Mouse (Mus musculus): ENCODE measurements around the gene Nr1i3. TPM values are rescaled to one million over a fixed set of nuclear protein-coding genes. Genes with fewer than 3 reads are reported as not detected.

Gene Nr1i3
- polyA plus RNA-seq, 1 experiment from 2014 or later, result 0.11 TPM

DNA sequence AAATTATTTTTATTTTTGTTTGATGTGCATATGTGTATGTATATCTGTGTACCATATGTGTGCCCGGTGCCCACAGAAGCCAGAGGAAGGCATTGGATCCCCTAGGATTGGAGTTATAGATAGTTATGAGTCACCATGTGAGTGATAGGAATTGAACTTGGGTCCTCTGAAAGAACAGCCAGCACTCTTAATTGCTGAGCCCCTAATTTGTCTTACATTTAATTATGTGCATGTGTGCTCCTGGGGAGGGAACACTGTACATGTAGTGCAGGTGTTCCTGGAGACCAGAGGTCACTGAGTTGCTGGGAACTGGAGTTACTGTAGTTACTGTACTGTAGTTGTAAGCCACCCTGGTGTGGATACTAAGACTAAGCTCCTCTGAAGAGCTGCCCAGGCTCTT, 13.0 kb upstream of the Nr1i3 start:
- Histone ChIP-seq H3K36me3 (no peaks in the 10 kb centered on the region), H3K27ac (replicated peaks) (no peak overlapping the region), H3K4me1 (peaks cover 6% of the 10 kb centered on the region), H3K4me3 (no peak overlapping the region), H3K27me3 (peaks cover 17% of the 10 kb centered on the region), H3K9me3 (no peaks in the 10 kb centered on the region), H3K4me2 (replicated peaks) (no peak overlapping the region), H3K9ac (replicated peaks) (no peak overlapping the region)
- WGBS, result 94% methylated on average over 1 of the region's 1 CpGs
- ATAC-seq (ENCODE audit: low FRiP score, low read depth), result no peak

DNA sequence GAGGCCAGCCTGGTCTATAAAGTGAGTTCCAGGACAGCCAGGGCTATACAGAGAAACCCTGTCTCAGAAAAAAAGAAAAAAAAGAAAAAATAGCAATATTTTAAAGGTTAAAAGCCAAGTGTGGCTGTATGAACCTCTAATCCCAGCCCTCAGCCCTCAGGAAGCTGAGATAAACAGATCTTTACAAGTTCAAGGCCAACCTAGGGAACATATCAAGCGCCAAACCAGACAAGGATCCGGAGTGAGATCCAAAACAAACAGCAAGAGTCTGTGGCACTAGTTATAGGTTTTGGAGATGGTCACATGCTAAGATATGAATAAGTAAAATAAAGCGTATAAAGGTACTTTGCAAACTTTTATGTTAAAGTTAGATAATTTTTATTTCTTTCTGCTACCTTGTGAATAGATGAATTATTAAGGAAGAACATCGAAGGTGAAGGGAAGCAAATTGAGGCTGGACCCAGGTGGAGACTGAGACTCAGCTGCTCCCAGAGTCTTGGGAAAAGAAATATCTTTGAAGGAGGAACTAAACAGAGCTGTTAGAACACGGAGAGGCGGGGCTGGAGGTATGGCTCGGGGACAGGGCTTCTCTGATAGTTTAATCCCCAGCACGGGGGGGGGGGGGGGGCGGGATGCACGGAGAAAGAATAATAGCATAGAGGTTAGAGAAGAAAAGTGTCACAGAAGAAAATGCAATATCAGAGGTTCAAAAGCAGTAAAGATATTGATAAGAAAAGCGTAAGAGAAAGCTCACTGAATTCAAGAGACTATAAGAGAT, 10.1 kb upstream of the Nr1i3 start:
- H3K4me1 ChIP-seq, result no peaks in the 10 kb centered on the region
- H3K4me2 ChIP-seq (replicated peaks), result no peak overlapping the region
- H3K9me3 ChIP-seq, result no peaks in the 10 kb centered on the region
- H3K27ac ChIP-seq (replicated peaks), result no peak overlapping the region
- WGBS, result 57% methylated on average over 9 of the region's 11 CpGs
- H3K36me3 ChIP-seq, result no peaks in the 10 kb centered on the region
- peaks cover 4% of the 10 kb centered on the region; the same call in 1 of the 2 replicates for H3K27me3 ChIP-seq
- H3K4me3 ChIP-seq, result no peak overlapping the region
- ATAC-seq (ENCODE audit: low FRiP score, low read depth), result no peak
- H3K9ac ChIP-seq (replicated peaks), result no peak overlapping the region

GRCm38 (mm10) chr1:171204249-171204644, 9.5 kb upstream of the Nr1i3 start:
- 74% methylated on average over 7 of the region's 7 CpGs for WGBS
- Histone ChIP-seq H3K4me1 (no peaks in the 10 kb centered on the region), H3K4me3 (no peak overlapping the region), H3K27ac (replicated peaks) (no peak overlapping the region), H3K4me2 (replicated peaks) (no peak overlapping the region), H3K9me3 (no peaks in the 10 kb centered on the region), H3K9ac (replicated peaks) (no peak overlapping the region), H3K27me3 (no peaks in the 10 kb centered on the region; the same call in 1 of the 2 replicates), H3K36me3 (no peaks in the 10 kb centered on the region)
- ATAC-seq (ENCODE audit: low FRiP score, low read depth), result no peak

GRCm38 (mm10) chr1:171205704-171206493, 7.9 kb upstream of the Nr1i3 start:
- Histone ChIP-seq H3K36me3 (no peaks in the 10 kb centered on the region), H3K4me2 (replicated peaks) (no peak overlapping the region), H3K9ac (replicated peaks) (no peak overlapping the region), H3K4me1 (no peaks in the 10 kb centered on the region), H3K27ac (replicated peaks) (no peak overlapping the region), H3K27me3 (no peaks in the 10 kb centered on the region), H3K4me3 (no peak overlapping the region), H3K9me3 (no peaks in the 10 kb centered on the region)
- 70% methylated on average over 6 of the region's 6 CpGs for WGBS
- no peak for ATAC-seq (ENCODE audit: low FRiP score, low read depth)

DNA sequence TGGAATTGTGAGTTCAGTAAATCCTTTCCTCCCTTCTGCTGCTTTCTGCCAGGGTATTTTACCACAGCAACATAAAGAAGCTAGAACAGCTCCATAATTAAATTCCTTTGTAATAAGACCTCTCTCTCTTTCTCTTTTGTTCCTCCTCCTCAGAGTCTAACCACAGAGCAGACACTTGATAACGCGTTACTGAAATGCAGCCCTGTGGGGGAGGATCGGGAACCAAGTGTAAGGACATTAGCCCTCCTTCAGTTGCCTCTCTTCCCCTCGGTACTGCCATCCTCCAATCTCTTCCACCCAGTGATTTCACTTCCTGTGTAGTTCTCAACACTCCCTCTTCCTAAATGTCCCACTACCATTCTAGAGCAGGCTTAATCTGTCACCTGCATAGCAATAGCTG, 4.4 kb upstream of the Nr1i3 start:
- no peaks in the 10 kb centered on the region for H3K27me3 ChIP-seq
- no peaks in the 10 kb centered on the region for H3K36me3 ChIP-seq
- H3K9ac ChIP-seq (replicated peaks), result no peak overlapping the region
- no peak overlapping the region for H3K4me2 ChIP-seq (replicated peaks)
- no peak overlapping the region for H3K4me3 ChIP-seq
- no peaks in the 10 kb centered on the region for H3K4me1 ChIP-seq
- no peak for ATAC-seq (ENCODE audit: low FRiP score, low read depth)
- no peaks in the 10 kb centered on the region for H3K9me3 ChIP-seq
- WGBS, result 13% methylated on average over 4 of the region's 4 CpGs
- H3K27ac ChIP-seq (replicated peaks), result no peak overlapping the region

GRCm38 (mm10) chr1:171212854-171213253, 916 bp upstream of the Nr1i3 start:
- H3K9ac ChIP-seq (replicated peaks), result no peak overlapping the region
- H3K4me2 ChIP-seq (replicated peaks), result no peak overlapping the region
- no peak overlapping the region for H3K4me3 ChIP-seq
- H3K36me3 ChIP-seq, result no peaks in the 10 kb centered on the region
- H3K27me3 ChIP-seq, result no peaks in the 10 kb centered on the region
- WGBS, result 38% methylated on average over 3 of the region's 3 CpGs
- no peaks in the 10 kb centered on the region for H3K4me1 ChIP-seq
- H3K9me3 ChIP-seq, result no peaks in the 10 kb centered on the region
- no peak overlapping the region for H3K27ac ChIP-seq (replicated peaks)
- no peak for ATAC-seq (ENCODE audit: low FRiP score, low read depth)

DNA sequence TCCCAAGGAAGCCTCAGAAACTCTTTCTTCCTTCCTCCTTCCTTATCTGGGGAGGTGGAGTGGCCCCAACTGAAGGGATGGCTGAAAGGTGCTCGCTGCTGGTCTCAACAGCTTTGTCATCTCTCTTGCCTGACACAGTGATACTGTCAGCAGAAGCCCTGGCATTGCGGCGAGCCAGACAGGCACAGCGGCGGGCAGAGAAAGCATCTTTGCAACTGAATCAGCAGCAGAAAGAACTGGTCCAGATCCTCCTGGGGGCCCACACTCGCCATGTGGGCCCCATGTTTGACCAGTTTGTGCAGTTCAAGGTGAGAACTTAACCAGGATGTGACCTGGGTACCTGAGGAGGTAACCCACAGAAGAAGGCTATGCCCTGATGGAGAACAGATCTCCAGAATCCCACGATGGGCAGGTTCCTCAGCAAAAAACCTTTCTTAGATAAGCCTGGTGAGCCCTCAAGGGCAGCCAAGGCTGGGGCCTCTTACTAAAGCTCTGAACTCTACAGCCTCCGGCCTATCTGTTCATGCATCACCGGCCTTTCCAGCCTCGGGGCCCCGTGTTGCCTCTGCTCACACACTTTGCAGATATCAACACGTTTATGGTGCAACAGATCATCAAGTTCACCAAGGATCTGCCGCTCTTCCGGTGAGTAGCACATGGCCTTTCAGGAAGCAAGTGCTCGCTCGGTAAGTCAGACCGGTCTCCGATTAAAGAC, 2.6 kb downstream of the Nr1i3 start:
- no peak overlapping the region for H3K9ac ChIP-seq (replicated peaks)
- H3K4me1 ChIP-seq, result peaks cover 6% of the 10 kb centered on the region
- H3K4me3 ChIP-seq, result no peak overlapping the region
- H3K27ac ChIP-seq (replicated peaks), result no peak overlapping the region
- H3K9me3 ChIP-seq, result no peaks in the 10 kb centered on the region
- WGBS, result 89% methylated on average over 18 of the region's 18 CpGs
- H3K4me2 ChIP-seq (replicated peaks), result no peak overlapping the region
- H3K36me3 ChIP-seq, result peaks cover 13% of the 10 kb centered on the region
- H3K27me3 ChIP-seq, result no peaks in the 10 kb centered on the region
- ATAC-seq (ENCODE audit: low FRiP score, low read depth), result no peak

GRCm38 (mm10) chr1:171220871-171221270, 7.1 kb downstream of the Nr1i3 start:
- Histone ChIP-seq H3K27ac (replicated peaks) (no peak overlapping the region), H3K4me3 (peak overlapping the region; percentile 56; the same call in 1 of the 2 replicates), H3K9me3 (no peaks in the 10 kb centered on the region), H3K36me3 (peaks cover 13% of the 10 kb centered on the region), H3K4me1 (peaks cover 16% of the 10 kb centered on the region), H3K4me2 (replicated peaks) (peak overlapping the region; percentile 82), H3K27me3 (no peaks in the 10 kb centered on the region), H3K9ac (replicated peaks) (no peak overlapping the region)
- ATAC-seq (ENCODE audit: low FRiP score, low read depth), result 0 out of 2 replicates have a peak, but pooled peaks have one; percentile 11
- WGBS, result 6% methylated on average over 10 of the region's 10 CpGs

DNA sequence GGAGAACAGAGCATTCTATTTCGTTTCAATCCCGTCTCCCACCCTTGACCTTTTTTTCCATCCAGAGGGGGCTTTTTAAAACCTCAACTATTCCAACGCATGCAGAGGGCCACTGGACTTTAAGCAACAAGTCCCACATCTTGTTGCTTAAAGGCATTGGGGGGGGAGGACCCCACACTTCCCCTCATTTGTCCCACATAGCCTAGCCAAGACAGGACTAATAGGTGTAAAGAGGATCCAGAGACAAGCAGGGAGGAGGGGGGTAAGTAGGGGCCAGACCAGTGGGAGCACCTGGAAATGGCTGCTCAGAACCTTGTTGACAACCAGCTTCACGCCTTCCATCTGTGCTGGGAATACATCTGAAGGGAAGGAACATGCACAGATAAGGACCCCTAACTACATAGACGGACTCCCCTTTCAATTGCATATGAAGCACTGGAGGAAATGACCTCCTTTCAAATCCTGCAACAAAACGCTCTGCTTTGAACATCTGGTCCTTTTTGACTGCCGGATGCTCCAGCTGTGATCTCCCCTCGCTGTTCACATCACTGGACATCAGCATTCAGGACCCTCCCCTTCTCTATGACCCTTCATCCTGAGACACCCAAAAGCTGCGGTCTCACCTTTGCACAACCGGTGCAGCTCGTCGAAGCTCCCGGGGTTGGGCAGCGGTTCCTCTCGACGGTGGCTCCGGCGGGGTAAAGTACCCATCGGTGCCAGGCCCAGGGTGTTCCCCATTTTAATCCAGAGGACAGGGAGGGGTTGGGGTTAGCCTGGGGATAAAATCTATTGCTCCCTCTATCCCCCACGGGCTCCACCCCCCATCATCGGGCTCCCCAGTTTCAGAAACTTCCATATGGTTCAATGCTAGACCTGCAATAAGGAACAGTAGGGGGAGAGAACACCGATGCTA, 7.8 kb downstream of the Nr1i3 start:
- Histone ChIP-seq H3K9ac (replicated peaks) (peak overlapping the region; percentile 43), H3K4me3 (peak overlapping the region; percentile 56), H3K27ac (replicated peaks) (0 out of 2 replicates have a peak overlapping the region, but pooled peaks have one; percentile 46), H3K27me3 (no peaks in the 10 kb centered on the region), H3K36me3 (peaks cover 13% of the 10 kb centered on the region), H3K4me2 (replicated peaks) (peak overlapping the region; percentile 82), H3K9me3 (no peaks in the 10 kb centered on the region), H3K4me1 (peaks cover 16% of the 10 kb centered on the region)
- WGBS, result 6% methylated on average over 22 of the region's 22 CpGs
- ATAC-seq (ENCODE audit: low FRiP score, low read depth), result no peak

GRCm38 (mm10) chr1:171222238-171223155, 8.7 kb downstream of the Nr1i3 start, which contains the start of gene Tomm40l:
Tomm40l (minus strand) TSS chr1:171222514.
- no peaks in the 10 kb centered on the region for H3K9me3 ChIP-seq
- WGBS, result 3% methylated on average over 28 of the region's 28 CpGs
- peaks cover 13% of the 10 kb centered on the region for H3K36me3 ChIP-seq
- H3K9ac ChIP-seq (replicated peaks), result peak within 1 kb of the TSS; percentile 43
- peak within 1 kb of the TSS; percentile 70 for H3K27ac ChIP-seq (replicated peaks)
- peak within 1 kb of the TSS; percentile 82 for H3K4me2 ChIP-seq (replicated peaks)
- peak within 1 kb of the TSS; percentile 56 for H3K4me3 ChIP-seq
- peaks cover 16% of the 10 kb centered on the region for H3K4me1 ChIP-seq
- H3K27me3 ChIP-seq, result no peaks in the 10 kb centered on the region
- peak; percentile 96 for ATAC-seq (ENCODE audit: low FRiP score, low read depth)

All from midbrain, embryonic 12.5 days (tissue).